Mouse (Mus musculus): Measurements from ENCODE around the gene Ciita.
A peak's percentile ranks its signal among the peaks of the same experiment; 100 is the strongest.

Ciita gene

GRCm38 (mm10) chr16:10474956-10475355 is 4.9 kb upstream of the Ciita start:
- no peak for DNase-seq (ENCODE audit: low spot score)

GRCm38 (mm10) chr16:10475919-10476318 is 3.9 kb upstream of the Ciita start:
- no peak for DNase-seq (ENCODE audit: low spot score)

GRCm38 (mm10) chr16:10482343-10482742 is 2.5 kb downstream of the Ciita start:
- no peak for DNase-seq (ENCODE audit: low spot score)

DNA sequence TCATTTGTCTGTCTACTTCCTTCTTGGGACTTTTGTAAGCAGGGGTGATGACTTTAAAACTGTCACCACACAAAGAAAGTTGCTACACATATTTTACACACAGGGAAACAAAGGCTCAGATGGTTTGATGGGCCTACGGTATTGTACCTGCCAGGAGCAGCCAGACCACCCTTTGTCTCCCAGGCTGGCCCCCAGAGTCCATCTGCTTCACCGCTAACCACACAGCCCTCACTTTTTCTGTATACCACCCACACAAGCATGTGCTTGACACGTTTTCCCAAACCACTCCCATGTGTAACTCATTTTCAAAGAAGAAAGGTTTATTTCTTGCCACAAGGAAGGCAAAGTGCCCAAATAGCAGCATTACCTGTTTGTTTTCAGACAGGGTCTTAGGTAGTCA is 7.1 kb downstream of the Ciita start:
- no peak for DNase-seq (ENCODE audit: low spot score)

GRCm38 (mm10) chr16:10487895-10488493 is 8.1 kb downstream of the Ciita start:
- DNase-seq (ENCODE audit: low spot score): no peak

DNA sequence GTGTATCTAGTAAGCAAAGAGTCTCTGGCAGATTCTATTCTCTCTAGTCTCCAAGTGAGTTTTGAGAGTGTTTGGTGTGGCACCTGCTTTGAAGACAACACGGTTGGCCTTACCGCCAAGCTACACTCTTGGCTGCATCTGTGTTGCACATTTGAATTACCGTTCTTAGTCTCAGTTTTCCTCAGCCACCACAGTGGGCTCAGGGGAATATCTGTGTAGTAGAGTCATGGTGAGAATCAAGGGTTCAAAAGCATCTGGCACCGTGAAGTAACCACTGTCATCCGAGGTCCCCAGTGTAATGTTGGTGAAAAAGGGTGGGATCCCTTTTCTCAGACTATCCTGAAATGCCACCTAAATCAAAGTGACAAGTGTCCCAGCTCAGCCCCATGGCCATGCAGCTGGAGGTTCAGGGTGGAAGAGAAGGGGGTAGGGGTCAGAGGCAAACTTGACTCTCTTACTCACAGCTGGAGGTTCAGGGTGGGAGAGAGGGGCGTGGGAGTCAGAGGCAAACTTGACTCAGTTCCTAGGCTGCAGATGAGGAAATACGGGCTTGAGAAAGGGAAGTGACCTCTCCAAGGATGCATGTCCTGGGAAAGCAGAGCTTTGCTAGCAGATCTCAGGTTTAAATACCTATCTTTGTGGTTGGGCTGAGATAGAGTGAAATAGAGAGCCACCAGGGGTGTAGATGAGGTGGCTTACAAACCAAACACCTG is 9.1 kb downstream of the Ciita start:
- no peak for DNase-seq (ENCODE audit: low spot score)

- DNase-seq (ENCODE audit: low spot score): no peak
Measured at GRCm38 (mm10) chr16:10489483-10489882, 9.6 kb downstream of the Ciita start.

GRCm38 (mm10) chr16:10489904-10490457 is 10.1 kb downstream of the Ciita start:
- DNase-seq (ENCODE audit: low spot score): no peak

- DNase-seq (ENCODE audit: low spot score): no peak
Measured at GRCm38 (mm10) chr16:10490503-10491150, 10.8 kb downstream of the Ciita start.

- no peak for DNase-seq (ENCODE audit: low spot score)
Measured at GRCm38 (mm10) chr16:10491716-10492115, 11.9 kb downstream of the Ciita start.

DNA sequence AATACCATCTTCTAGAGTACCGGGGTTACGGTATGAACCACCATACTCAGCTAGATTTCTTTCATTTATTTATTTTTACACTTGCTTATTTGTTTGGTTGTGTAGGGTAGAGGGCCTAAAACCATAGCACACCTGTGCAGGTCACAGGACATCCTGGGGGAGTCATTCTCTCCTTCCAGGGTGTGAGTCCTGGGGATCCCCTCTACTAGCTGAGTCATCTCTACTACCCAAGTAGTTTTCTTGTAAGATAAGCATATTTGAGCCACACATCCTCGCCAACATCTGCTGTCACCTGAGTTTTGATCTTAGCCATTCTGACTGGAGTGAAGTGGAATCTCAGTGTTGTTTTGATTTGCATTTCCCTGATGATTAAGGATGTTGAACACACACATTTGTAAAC is 12.7 kb downstream of the Ciita start:
- DNase-seq (ENCODE audit: low spot score): no peak

- no peak for DNase-seq (ENCODE audit: low spot score)
Measured at GRCm38 (mm10) chr16:10495824-10496298, 16.0 kb downstream of the Ciita start.

DNA sequence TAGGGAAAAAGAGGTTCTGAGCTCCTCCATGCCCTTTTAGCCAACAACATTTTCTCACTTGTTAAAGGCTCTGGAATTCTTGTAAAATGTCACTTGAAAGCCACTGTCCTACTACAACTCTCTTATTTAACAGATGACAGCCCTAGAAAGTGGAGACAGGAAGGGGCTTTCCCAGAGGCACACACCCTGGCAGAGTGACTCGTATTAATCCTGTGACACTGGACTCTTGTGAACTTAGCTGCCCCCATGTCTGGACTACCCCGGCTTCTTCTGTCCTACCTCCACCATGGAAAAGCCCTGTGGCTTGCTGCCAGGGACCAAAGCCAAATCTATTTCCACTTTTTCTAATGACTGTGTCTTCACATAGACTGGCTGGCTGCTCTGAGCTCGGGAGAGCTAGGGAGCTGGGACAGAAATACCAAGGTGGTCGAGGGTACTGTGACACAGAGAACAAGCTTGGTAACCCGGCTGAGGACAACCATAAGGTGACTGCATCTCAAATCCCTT is 18.3 kb downstream of the Ciita start:
- DNase-seq (ENCODE audit: low spot score): no peak

DNA sequence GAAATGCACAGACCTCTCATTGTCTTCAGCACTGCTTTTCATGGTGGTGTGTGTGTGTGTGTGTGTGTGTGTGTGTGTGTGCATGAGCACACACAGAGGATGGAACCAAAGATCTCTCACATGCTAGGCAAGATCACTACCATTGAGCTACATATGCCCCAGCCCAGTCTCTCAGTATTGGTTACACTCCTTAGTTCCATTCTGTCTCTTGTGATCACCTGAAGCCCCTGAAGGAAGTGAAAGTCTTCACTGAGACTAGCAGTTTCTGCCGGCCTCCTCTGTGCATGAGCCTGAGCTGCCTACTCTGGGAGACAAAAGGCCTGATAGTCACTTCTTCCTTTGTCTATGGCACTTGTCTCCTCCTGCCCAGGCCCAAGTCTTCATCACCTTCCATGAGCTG is 19.3 kb downstream of the Ciita start:
- DNase-seq (ENCODE audit: low spot score): no peak

GRCm38 (mm10) chr16:10501865-10502264 is 22.0 kb downstream of the Ciita start:
- peak; percentile 81 for DNase-seq (ENCODE audit: low spot score)

GRCm38 (mm10) chr16:10503058-10503457 is 23.2 kb downstream of the Ciita start:
- no peak for DNase-seq (ENCODE audit: low spot score)

DNA sequence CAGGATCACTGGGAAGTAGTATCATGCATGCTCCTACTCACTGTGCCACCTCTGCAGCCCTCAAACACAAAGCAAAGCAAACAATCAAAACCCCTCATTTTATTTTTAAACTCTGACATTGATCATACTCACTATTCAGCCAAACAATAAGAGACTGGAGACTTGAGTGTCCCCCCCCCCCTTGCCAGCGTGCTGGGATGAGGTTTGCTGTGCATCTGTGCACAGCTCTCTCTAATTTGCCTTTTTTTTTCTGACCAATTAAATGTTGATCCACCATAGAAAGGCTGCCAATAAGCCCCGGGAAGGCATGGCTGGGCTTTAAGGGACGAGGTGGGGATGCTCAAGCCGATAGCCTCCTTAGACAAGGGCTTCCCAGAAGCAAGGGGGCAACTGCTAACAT is 27.6 kb downstream of the Ciita start:
- no peak for DNase-seq (ENCODE audit: low spot score)

DNA sequence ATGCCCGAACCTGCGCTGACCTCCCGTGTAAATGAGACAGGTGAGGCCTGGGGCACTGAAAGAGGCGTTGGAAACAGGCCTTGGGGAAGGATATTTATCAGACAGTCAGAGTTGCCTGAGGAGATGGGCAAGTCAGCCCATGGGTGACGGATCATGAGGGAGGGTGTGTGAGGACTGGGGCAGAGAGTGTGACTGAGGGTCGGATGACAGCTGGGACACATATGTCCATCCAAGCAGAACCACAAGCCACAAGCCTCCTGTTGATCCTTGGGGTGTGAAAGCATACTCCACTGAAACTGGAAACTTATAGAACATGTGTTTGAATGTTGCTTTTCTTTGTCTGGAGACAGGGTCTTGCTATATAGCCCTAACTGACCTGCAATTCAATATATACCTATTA is 28.8 kb downstream of the Ciita start:
- DNase-seq (ENCODE audit: low spot score): no peak

- no peak for DNase-seq (ENCODE audit: low spot score)
Measured at GRCm38 (mm10) chr16:10510477-10511133, 30.7 kb downstream of the Ciita start.

GRCm38 (mm10) chr16:10511134-10511520 is 31.3 kb downstream of the Ciita start:
- no peak for DNase-seq (ENCODE audit: low spot score)

GRCm38 (mm10) chr16:10515953-10516572 is 36.2 kb downstream of the Ciita start:
- no peak for DNase-seq (ENCODE audit: low spot score)

DNA sequence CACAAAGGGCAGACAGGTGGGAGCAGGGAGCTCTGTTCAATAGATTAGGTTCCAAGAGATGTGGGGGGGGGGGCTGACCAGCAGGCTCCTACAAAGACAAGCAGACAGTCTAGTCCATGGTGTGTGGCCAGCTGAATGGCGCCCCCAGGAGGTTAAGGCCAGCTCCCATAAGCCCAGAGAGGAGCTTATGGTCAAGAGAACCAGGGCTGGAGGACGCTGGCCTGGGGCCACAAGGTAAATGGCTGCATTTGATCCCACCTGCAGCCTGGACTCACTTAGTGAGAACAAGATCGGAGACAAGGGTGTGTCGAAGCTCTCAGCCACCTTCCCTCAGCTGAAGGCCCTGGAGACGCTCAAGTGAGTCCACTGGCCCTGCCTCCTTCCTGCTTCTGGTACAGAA is 38.2 kb downstream of the Ciita start:
- DNase-seq (ENCODE audit: low spot score): no peak
